Mouse (Mus musculus): ENCODE measurements around the gene Fam72a.

Gene Fam72a

DNA sequence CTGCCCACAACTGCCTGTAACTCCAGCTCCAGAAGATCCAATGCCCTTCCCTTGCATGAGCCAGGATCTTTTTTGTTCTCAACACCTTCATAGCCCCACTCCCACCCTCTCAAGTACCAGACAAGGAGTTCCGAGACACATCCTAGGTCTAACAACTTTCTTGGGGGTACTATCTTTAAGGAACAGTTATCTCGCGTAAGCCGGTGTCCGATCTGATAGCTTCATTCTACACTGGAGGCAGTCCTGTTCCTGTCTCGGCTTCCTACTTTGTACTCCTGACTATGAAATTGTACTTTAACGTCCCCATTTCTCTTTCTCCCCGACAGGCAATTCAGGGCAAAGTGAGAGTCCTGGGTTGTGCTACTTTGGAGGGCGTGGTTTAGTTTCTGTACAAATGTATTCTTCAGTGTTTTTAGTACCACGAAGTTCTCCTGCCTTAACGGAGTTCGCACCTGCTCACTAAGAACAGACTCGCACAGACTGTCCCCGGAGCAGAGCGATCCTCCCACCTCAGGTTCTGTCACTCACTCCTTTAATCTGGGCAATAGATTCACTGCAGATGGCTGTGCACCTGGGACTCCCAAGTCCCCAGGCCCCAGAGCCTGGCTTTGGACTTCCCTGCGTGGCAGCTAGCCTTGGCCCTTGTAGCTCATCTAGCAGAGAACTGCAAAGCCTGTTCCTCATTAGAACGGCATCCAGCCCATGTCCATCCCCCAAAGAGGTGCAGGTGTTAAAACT lies 51.4 kb downstream of the Fam72a start:
- peak in 1 of 2 experiments; percentile 14 for DNase-seq (ENCODE audit: low spot score in 2 of 2)

GRCm38 (mm10) chr1:131580389-131580788 lies 52.7 kb downstream of the Fam72a start:
- no peak for DNase-seq (ENCODE audit: low spot score in 2 of 2)

DNA sequence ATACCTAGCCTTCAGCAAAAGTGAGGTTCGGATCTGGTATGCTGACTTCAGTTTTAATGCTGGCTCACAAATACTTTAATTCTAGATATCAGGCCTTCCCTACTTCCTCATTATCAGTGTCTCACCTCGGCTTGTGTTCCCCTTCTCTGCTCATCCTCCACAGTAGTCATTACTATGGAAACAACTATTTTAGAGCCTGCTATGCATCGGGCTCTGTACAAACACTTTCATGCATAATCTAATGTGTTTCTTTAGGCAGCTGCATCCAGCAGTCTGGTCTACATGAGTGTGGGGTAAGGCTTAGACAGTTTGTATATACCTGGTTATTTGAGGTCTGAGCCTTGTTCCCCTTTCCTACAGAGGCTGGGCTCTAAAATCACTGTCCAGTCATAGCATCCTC lies 55.9 kb downstream of the Fam72a start:
- DNase-seq (ENCODE audit: low spot score in 2 of 2), result no peak

GRCm38 (mm10) chr1:131586836-131587235 lies 59.1 kb downstream of the Fam72a start:
- peak in 1 of 2 experiments; percentile 46 for DNase-seq (ENCODE audit: low spot score in 2 of 2)

Data from cerebellum, postnatal 4 days (tissue).